Mouse (Mus musculus): ENCODE results near the gene Dpf3.

Gene Dpf3

DNA sequence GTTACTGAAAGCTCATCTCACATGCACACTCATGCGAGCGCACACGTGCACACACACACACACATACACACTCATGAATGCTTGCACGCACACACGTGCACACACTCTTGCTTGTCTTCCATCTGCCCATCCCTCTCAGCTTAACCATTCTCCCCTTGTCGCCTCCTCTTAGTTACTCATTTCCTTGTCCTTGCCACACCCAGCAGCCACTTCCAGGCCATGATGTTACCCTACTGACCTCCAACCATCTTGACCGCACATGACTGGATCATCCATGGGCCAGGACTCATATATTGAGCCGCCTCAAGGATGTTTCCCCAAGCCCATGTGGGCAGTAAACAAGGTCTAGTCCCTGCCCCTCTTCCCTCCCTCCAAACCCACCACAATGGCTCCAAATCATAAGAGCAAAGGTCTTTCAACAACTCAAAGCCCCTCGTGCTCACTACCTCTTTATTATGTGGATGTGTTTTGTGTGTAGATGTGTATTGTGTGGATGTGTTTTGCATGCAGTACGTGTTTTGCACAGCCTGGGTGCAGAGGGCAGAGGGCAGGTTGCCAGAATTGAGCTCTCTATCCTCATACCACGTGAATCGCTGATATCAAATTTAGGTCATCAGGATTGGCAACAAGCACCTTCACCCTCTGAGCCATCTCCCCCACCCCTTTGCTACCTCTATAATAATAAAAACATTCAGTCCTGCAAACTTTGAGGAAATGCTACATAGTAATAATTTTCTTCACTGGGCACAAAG lies 82.0 kb downstream of the Dpf3 start:
- no peak for DNase-seq

DNA sequence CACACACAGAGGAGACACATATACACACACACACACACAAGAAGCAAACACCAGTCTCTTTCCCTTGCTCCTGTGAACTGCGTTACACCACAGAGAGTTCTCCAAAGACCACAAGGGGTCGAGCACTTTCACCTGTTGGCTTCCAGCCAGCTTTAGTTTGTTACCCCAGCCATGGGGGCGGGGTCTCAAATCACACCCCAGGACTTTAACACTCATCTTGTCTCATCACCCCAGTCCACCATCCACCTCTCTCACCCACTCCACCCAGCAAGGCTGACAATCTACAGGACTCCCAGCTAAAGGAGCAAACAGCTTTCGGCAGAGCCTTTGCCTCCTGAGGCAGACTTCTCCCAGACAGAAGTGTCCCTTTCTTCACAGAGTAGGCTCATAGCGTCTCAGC lies 85.2 kb downstream of the Dpf3 start:
- no peak for DNase-seq

GRCm38 (mm10) chr12:83392011-83392410 lies 95.5 kb downstream of the Dpf3 start:
- no peak for DNase-seq

GRCm38 (mm10) chr12:83387554-83387953 lies 100.0 kb downstream of the Dpf3 start:
- no peak for DNase-seq

DNA sequence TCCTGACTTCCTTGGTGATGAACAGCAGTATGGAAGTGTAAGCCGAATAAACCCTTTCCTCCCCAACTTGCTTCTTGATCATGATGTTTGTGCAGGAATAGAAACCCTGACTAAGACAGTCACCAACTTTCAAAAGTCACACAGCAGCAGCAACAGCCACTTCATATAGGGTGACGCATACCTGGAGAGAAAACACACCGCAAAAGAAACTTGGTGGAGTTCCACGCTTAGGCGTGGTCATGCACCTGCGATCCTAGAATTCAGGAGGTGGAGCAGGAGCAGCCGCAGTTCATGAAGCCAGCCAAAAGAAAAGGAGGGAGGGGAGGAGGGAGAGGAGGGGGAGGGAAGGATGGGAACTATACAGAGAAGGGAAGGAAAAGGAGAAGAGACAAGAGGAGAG lies 106.4 kb downstream of the Dpf3 start:
- no peak for DNase-seq

DNA sequence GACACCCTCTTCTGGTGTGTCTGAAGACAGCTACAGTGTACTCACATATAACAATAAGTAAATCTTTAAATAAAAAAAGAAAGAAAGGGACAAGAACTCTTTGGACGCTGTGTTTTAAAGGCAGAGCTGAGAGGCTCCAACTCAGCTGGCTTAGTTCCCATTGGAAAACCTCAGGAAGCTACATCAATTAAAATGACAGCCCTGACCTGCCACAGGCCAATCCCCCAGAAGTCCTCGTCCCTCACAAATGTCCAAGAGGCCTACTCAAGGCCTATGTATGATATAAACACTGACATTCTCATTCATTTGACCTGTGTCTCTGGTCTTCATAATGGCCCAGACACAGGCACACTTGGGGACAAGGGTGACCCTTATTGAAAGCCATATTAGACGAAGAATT lies 107.5 kb downstream of the Dpf3 start:
- DNase-seq = no peak

- DNase-seq = no peak
Measured at GRCm38 (mm10) chr12:83375015-83375831, 112.3 kb downstream of the Dpf3 start.

GRCm38 (mm10) chr12:83373081-83373480 lies 114.4 kb downstream of the Dpf3 start:
- DNase-seq = no peak

GRCm38 (mm10) chr12:83372290-83372689 lies 115.2 kb downstream of the Dpf3 start:
- DNase-seq = no peak

DNA sequence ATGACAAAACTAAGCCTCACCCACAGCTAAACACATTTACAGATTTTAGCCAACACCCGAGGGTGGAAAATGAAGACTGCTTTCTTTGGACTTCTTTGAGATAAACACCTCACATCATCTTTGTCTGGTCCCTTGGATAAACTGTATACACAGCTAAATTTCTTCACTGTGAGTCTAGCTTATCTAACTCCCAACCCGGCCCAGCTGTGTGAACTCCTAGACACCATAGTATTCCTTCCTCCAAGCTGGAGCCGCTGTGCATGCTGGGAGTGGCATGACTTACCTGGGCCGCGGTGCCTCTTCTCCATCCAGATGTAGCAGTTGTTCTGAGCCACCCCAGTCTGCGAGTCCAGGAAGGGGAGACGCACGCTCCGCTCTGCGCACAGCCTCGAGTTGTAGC lies 117.3 kb downstream of the Dpf3 start:
- no peak for DNase-seq

GRCm38 (mm10) chr12:83369416-83369815 lies 118.1 kb downstream of the Dpf3 start:
- no peak for DNase-seq

DNA sequence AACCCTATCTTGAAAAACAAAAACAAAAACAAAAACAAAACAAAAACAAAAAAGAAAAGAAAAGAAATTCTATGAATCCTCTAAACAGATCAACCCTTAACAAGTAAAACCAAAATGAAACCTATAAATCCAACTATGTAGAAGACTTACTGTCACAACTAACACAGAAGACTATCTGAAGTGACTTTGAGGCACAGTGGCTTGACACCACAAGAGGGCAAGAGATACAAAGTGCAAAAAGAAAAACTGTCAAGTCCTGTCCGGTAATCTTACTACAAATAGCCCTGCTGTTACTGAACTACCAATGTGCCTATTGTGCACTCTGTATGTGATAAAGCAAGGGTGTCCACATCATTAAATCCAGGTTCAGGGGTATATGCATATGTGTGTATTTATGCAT lies 120.0 kb downstream of the Dpf3 start:
- DNase-seq = no peak

DNA sequence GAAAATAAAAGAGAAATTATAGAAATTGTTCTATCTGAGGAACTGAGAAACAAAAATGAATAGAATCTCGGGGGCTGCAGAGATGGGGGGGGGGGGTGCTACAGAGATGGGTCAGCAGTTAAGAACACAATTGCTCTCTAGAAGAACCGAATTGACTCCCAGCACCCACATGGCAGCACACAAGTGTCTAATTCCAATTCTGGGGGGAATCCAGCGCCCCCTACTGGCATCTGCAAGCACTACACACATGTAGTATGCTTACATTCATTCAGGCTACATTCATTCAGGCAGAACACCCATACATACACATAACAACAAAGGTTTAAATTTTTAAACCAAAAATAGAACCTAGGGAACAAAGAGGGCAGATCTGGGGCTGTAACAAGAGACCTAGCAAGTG lies 122.7 kb downstream of the Dpf3 start:
- DNase-seq = no peak

- no peak for DNase-seq
Measured at GRCm38 (mm10) chr12:83361801-83362200, 125.7 kb downstream of the Dpf3 start.

- DNase-seq = no peak
Measured at GRCm38 (mm10) chr12:83352640-83353039, 134.9 kb downstream of the Dpf3 start.

- DNase-seq = peak in 1 of 2 experiments; percentile 43
Measured at GRCm38 (mm10) chr12:83349736-83350135, 137.8 kb downstream of the Dpf3 start.

DNA sequence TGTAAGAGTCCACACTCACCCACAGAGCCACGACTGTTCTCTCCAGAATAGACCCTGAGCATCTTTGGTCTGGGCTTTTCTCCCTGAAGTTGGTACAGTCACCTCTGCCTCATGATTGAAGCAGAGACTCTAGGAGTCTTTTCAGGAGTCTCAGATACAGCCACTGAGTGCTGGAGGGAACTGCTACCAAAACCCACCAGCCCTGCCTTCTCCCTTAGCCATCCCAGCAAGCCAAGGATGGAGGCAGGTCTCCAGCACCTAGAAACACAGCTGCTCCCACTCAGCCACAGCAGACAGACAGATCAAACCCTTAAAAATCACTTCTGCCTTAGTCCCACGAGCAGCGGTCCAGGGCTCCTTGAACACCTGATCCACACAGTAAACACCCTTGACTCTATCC lies 139.3 kb downstream of the Dpf3 start:
- DNase-seq = no peak

- DNase-seq = peak; percentile 66 to 72
Measured at GRCm38 (mm10) chr12:83342875-83343185, 144.7 kb downstream of the Dpf3 start.

DNA sequence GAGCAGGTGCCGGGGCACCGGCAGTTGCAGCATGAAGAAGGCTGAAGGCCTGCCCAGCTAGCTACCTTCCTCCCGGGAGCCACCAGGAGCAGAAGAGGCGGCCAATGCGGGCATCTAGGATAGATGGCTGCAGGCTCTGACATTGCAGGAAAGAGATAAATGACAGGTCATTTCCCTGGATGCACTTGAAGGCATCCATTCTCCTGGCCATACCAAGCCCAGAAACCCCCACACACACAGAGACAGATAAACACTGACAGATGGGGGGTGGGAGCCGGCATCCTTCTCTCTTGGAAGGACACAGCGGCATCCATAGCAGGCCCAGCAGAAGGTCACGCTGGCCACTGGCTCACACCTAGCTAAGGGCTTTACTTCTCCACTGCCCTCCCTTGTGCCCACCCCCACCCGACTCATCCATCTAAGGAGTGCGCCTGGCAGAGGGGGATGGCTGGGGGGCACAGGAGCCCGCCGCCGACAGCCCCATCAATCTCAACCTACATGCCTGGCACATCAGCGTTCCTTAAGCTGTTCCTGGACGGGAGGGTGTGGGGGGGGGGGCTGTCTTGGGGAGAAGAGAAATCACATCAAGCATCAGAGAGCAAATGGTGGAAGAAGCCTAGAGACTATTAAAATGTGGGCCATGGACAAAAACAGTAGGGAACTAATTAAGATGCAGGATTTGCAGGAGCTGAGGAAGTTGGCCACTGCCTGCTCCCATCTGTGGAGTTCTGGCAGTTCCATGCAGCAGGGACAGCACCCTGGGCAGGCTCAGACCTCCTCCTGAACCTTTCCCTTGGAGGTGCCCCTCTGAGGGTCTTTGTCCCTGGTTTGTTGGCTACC lies 145.3 kb downstream of the Dpf3 start:
- DNase-seq = peak; percentile 49 to 67

GRCm38 (mm10) chr12:83340960-83341359 lies 146.6 kb downstream of the Dpf3 start:
- DNase-seq = peak in 1 of 2 experiments; percentile 51

- DNase-seq = no peak
Measured at GRCm38 (mm10) chr12:83338345-83338744, 149.2 kb downstream of the Dpf3 start.

- DNase-seq = no peak
Measured at GRCm38 (mm10) chr12:83337776-83338149, 149.8 kb downstream of the Dpf3 start.

DNA sequence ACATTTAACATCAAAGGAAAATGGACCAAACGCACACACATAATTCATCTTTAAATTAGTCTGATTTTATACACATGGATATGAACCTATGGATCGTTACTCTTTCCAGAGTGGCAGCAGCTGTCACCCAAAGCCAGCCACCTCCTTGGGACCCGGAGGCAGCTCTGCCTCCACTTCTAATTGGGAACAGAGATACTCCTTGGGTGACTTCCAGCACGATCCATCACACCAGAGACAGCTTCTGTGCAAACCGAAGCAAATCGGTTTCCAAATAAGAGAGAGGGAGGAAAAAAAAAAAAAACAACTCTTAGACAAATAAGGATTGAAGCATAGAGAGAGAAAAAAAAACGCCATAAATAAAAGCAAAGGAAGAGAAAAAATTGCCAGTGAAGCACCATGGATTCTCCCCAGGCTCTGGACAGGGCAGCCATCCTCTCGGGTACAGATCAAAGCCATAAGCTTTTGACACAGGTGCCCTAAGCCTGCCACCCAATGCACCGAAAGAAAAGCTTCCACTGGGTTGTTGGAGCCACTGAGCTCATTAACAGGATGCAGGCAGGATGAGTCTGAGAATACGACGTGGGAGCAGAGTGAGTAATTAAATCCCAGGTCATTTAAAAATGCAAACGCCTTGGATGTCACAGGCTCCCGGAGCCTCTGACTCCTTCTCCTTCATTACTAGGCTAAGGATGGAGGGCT lies 150.3 kb downstream of the Dpf3 start:
- peak in 1 of 2 experiments; percentile 31 for DNase-seq

Measured in cerebellum, postnatal 36 days (tissue).